Mouse (Mus musculus) T-helper 17 cell (primary cell): ENCODE results near the gene Gm40193.
"Not testable (repeated sequence)": the region's sequence is repeated elsewhere in the genome, so short reads cannot be mapped to it uniquely, and the experiment has no call there.

Experiments
- in situ Hi-C, 2 experiments: fragments of 300-600 bp; cut with MboI, MseI; formaldehyde crosslinking; loops; 1 replicate in 1 of 2; 2 replicates in 1 of 2; pipeline ENCODE4 v1.15.1; 2025; ENCODE audit warnings: high pct_unique_total_duplicates in 2 of 2

The Gm40193 gene

DNA sequence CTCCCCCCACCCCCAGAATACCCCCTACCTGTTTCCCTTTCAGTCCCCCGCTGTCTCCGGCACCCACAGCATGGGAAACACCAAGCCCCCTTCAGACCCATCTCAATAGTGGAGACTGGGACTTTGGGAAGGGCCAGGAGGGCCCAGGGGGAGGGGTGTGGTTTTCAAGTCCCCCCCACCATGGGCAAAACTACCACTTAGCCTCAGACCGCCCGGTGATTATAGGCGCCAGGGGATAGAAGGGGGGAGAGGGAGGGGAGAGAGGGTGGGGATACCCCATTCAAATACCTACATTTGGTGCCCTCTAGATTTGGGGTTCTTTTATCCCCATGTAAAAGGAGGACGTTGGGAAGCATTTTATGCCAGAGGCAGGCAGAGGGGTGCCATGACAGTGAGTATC, at the start of gene Gm40193:
TSS of gene Gm40193 (minus strand) at position 101 of the 400 bp plus-strand sequence.
- in situ Hi-C loops = no loop called here

DNA sequence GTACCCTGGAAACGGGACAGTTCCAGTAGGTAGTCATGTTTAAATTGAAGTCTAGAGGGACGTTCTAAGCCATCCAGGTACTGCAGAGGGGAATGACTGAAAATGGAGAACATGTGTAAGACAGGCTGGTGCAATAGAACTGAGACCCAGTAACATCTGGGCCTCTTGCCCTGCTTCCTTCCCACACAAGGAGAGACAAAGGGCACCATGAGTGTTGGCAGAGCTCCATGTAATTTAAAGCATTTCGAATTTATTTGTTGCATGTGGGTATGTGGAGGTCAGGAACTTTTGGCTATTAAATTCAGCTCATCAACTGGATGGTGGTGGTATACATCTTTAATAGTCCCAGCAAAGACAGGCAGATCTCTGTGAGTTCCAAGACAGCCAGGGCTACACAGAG, 49.5 kb upstream of the Gm40193 start:
- in situ Hi-C loops = no loop called here

DNA sequence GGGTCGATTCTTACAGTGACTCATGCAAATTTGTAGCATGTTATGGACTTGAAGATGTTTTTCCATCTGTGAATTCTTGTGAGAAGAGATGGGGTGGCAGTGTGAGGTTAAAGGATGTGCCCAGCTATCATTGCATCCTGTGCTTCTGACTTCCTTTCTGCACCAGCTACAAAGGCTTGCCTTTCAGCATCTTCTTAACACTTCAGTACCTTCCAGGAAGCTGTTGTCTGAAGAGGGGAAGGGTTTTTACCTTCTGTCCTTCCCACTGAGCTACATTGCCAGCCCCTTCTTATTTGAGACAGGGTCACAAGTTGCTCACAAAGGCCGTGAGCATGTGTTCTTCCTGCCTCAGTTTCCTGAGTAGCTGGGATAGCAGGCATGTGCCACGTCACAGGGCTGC, 48.2 kb upstream of the Gm40193 start:
- in situ Hi-C loops = no loop called here

DNA sequence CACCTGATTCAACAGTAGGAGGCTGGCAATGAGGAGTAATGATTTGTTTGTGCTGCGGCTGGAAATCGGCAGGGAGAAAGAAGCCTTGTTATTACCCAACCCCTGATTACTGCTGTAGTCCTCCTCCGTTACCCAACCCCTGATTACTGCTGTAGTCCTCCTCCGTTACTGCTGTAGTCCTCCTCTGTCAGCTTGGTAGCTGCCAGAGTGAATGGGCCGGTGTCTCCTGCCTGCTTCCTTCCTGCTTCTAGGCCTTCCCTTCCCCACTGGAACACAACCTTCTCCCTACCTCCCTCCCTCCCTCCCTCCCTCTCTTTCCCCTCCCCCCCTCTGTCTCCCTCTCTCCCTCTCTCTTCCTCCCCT, 47.6 kb upstream of the Gm40193 start:
- in situ Hi-C loops = no loop called here

DNA sequence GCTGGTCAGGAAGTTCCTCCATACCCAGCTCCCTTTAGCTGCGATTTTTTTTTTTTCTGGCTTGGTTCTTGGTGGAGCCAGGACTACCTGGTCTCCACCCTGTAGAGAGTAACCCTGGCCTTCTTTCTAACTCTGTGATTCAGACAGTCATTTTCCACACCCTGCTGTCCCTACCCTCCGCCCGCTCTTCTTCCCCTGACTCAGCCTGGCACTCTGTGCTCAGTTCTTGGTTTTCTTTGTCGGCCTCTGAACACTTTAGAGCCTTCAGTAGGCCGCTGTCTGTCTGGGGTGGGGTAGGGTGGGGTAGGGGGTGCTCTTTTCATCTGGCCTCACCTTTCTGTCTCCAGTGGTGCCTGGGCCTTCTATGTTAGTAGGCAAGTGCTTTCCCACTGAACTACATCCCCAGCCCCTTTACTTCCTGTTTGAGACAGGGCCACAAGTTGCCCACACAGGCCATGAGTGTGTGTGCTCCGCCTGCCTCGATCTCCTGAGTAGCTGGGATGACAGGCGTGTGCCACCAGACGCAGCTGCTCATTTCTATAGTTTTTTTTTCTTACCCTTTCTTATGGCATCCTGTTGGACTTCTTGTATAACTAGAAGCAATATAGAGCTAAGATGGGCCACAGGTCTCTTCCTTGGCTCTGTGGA, 47.1 kb upstream of the Gm40193 start:
- in situ Hi-C loops = no loop called here

DNA sequence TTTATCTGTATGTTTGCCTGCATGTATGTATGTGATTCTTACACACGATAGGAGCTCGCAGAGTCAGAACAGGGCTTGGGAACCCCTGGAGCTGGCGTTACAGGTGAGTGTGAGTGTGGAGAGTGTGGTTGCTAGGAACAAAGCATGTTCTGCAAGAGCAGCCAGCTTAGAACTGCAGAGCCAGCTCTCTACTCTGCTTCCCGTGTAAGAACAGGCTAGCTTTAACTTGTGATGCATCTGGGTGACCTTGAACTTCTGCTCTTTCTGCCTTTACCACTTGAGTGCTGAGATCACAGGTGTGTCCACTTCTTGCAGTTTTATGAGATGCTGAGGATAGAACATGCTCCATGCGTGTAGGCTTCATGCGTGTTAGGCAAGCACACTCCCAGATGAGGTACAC, 46.2 kb upstream of the Gm40193 start:
- in situ Hi-C loops = no loop called here

DNA sequence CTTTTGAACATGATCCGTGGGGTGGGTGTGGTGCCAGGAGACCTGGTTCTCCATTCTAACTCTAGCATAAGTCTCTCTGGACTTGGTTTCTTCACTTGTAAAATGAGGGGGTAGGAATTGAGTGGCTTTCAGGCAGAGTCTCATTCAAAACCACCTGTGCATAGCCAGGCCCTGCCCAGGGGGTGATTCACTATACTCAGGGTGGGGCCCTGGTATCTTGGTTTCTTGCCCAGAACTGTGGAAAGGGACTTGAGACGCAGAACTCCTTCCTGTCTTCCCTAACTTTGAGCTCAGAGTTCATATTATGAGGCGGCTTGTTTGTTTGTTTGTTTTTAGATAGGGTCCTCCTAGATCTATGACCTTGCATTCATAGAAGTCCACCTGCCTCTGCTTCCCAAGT, 44.5 kb upstream of the Gm40193 start:
- in situ Hi-C loops = no loop called here

DNA sequence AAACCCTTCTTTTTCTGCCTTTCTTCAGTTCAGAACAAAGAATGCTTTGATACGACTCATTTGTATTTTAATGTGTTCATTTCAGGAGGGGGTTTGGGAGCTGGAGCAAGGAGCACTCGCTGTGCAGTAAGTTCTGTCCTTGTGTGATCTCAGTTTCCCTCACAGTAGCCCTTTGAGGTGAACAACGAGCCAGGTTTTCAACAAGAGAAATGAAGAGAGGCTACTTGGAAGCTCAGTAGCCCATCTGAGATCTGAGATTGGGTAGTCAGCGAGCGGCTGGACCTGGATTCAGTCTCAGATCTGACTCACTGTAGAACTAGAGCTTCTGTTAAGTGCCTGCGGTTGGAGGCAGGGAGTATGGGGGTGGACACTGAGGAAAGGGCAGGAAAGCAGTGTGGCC, 41.1 kb upstream of the Gm40193 start:
- in situ Hi-C loops = no loop called here

DNA sequence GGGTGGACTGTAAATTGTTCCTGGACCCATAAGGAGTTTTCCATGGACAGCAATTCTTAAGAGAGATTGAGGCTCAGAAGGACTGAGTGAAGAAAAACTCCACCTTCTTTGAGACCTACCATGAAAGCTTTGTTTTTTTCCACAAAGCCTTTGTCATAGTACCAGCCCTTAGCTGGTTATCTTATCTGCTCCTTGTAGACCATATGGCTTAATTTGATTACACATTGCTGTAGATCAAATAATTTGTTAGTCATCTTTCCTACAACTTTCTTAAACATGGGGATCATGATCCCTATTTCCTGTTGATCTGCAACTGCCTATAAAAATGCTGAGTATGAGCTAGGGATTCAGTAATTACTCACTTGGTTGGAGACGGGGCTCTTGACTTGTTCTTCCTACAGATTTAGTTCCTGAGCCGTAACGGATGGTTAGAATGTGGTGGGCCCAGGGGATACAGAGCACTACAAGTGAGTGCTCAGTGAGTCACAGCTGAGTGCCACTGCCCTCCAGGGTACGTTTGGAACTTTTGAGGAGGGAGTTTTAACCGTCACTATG, 39.7 kb upstream of the Gm40193 start:
- in situ Hi-C loops = no loop called here

DNA sequence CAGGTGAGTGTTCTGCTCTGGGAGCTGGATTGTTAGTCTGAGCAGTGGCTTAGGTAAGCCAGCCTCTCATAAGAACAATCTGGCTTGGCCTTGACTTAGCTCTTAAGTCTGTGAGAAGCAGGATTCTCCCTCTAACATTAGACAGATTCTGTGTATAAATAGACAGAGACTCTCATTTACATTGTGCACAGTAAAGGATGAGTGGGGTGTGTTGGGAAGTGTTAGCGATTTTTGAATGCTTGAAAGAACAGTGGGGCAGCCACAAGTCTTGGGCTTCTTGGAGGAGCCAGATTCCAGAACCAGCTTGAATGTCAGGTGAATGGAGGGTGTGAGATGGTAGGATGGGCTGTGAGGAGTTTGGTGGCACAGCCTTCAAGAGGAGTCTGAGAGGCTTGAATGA, 38.9 kb upstream of the Gm40193 start:
- in situ Hi-C loops = no loop called here

DNA sequence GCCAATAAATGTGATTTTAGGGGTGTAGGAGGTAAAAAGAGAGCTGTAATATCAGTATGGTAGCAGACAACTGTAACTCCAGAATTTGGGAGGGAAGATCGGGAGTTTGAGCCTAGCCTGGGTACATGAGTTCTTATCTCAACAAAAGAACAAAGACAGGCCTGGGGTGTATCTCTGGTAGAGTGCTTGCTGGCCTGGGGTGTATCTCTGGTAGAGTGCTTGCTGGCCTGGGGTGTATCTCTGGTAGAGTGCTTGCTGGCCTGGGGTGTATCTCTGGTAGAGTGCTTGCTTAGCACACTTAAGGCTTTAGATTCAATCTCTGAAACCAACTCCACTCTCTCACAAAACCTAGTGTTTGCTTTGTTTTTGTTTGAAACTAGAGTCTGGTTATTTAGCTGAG, 37.9 kb upstream of the Gm40193 start:
- in situ Hi-C loops = not testable (repeated sequence)

DNA sequence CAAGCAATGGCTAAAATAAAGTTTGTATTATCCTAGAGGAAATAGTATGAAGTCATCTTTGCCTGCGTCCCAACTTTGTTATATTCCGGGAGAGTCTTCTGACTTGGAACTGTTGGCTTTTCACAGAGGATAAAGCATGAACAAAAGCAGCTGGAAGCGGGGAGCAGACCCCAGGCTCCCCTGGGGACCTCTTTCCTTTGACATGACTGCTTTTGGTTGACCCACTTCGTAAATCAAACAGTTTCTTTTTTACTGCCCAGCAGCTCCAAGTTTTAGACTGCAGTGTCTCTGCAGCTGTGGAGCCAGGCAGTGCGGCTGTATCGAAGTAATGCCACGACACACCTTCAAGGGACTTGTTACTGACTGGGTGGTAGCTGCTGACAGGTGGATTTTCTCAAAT, 33.8 kb upstream of the Gm40193 start:
- in situ Hi-C loops = no loop called here

DNA sequence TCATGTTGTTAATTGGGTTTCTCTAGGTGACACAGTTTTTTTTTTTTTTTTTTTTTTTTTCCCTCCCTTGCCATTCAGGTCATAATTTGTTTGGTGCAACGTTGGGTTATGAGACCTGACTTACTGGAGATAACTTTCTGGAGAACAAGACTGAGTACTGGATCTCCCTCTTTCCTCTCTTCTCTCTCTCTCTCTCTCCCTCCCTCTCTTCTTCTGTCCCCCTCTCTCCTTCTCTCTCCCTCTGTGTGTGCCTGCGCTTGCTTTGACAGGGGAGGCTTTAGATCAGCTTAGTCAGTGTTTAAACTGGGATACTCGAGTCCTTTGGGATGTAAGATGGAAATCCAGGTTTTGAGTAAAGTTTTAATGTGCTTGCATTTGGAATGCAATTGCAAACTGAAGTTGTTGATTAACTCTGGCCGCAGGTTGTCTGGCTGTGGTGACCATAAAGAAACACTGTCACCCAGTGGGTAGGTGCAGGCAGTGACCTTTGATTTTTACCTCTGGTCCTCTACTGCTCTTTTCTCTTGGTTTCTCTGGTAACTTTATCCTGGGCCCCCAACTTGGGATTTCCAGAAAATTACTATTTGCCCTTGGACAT, 31.6 kb upstream of the Gm40193 start:
- in situ Hi-C loops = no loop called here

DNA sequence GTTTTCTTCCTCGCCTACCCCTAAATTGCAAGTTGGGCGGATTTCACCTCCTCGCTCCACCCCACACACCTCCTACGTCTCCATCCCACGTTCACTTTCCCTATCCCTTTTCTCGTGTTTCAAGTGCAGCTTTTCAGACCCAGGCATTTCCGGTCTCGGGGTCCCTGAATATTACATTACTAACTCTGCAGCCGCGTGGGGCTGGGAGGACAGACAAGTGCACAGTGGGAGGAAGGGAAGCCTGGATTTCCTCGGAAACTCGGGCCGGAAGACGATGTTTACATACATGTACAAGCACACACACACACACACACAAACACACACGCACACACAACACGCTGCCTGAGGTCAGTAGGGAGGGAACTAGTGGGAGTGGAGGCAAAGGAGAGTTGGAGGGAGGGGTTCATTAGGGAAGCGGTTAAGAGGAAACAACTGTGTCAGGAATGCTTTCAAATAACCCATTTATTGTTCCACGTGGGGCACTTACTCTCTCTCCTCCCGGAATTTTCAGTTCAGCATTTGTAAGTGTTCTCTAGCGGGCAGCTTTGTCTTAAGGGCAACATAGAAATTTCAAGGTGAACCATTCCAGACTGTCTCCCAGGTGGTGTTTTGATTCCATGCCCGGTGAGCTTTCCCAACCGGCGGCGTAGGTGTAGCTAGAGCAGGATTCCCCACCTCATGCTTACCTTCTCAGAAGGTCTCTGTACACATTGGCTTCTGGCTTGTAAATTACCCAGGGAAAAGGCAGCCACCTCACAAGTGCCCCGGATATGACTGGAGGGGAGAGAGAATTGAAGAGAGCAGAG, 30.9 kb upstream of the Gm40193 start:
- in situ Hi-C loops = no loop called here

DNA sequence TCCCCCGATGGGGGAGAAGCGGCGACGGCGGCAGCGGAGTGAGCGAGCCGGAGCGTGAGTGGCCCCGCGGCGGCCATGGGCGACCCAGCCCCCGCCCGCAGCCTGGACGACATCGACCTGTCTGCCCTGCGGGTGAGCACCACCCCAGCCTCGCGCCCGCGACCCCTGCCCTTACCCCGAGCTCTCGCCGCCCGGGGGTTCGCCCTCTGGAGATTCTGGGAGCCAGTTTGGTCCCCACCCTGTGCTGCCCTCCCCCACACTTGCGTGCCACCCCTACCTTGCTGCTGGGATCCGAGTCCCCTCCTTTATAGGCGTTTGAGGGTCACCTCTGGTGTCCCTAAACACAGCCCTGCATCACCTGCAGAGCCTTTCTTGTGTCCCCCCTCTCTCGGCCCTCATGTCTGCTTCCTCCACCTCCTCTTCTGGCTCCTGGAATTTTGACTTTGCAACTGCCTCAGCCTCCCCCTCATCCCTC, 30.3 kb upstream of the Gm40193 start:
- in situ Hi-C loops = no loop called here

DNA sequence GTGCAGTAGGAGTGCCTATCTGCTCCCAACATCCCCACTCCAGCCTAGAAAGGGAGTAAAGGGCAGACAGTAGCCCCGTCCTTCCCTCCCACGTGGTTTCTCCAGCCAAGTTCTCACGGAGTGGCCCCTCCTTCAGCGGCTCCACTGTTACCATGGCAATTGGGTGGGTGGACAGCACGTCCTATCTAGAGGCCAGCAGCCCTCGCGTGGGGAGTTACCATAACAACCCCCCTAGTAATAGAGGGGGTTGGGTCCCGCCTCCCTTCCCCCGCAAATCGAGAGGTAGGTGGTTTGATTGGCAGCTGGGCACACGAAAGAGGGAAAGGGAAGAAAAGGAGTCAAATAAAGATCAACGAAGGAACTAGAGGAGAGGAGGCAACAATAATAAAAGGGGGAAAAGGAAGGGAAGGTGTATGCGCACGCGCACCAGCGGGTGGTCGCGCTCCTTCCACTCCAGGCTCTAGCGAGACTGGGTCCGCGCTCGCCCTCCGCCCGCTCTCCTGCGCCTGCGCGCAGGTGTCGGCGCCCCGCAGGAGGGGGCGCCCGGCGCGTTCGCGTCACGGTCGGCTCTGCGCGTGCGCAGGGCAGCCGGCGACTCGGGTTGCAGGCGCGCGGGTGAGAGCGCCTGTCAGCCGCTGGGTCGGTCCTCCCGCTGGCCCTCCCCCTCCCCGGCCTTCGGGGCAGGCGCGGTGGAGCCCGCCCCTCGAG, 29.7 kb upstream of the Gm40193 start, which contains the start of gene Mink1:
TSS of gene Mink1 (plus strand) at position 595 of the 708 bp plus-strand sequence.
- in situ Hi-C loops = no loop called here

DNA sequence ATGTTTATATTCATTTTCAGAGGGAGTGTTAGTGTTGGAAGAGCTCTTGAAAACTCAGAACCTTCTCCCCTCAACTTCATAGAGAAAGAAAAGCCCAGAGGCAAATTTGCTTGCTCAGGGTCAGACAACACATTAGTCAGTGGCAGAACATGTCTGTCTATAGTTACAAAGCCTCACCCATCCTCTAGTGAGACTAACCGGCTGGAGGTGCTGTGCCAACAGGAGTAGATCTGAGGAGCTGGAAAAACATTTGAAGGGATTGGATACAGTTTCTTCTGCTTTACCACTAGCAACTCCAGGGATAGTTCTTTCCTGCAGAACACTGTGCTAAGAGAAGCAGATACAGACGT, 29.2 kb upstream of the Gm40193 start:
- in situ Hi-C loops = no loop called here

DNA sequence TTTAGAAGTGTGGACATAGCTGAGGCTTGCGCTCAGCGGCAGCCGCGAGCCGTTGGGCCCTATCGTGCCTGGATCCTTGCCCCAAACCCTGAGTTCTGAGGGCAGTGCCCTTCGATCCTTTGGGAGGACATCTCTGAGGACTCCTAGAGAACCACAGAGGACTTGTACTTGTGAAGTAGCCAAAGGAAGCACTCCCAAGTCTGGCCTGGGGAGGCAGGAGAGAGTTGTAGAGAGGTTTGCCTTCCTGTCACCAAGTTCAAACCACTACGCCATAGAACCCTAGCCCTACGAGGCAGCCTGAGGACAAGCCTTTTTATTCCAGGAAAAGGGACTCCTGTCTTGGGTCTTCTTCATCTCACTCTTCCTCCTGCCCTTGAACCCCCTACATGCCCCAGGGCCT, 24.8 kb upstream of the Gm40193 start:
- in situ Hi-C loops = loop anchor here in 1 of 2 experiments (10.0 kb wide), 1 partner anchor 1647 kb away; the partner anchor contains the start of genes 4933427D14Rik, Gm43951 and Txndc17

DNA sequence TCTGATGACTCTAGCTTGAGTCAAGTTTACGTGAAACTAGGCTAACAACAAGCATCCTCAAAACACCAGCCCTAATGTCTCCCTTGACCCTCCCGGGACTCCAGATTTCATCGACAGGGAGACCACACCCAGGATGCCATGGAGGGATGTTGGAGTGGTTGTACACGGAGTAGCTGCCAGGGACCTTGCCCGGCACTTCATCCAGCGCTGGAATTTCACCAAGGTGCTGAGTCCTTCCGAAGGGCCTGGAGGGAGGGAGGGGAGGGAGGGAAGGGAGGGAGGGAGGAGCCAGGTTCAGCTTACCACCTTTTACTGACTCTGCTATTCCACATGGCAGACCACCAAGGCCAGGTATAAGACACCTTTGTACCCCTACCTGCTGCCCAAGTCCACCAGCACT, 21.2 kb upstream of the Gm40193 start:
- in situ Hi-C loops = loop anchor here in 1 of 2 experiments (10.0 kb wide), 1 partner anchor 1651 kb away; the partner anchor contains the start of genes 4933427D14Rik, Gm43951 and Txndc17

DNA sequence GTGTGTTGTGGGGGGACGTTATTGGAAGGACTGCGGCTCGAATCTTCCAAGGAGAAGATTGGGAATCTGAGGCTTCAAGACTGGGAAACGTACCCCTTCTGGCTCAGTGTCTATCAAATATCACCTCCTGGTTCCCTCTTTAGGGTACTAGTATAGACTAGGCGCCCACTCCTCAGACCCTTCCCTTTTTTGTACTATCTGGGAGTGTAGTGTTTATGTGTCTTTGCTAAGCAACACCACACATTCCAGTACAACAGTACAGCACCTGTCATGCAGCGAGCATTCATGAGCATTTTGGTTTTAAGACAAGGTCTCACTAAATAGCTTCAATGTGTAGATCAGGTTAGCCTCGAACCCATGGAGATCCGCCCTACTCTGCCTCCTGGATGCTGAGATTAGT, 18.8 kb upstream of the Gm40193 start:
- in situ Hi-C loops = loop anchor here in 1 of 2 experiments (10.0 kb wide), 1 partner anchor 1653 kb away; the partner anchor contains the start of genes 4933427D14Rik, Gm43951 and Txndc17

DNA sequence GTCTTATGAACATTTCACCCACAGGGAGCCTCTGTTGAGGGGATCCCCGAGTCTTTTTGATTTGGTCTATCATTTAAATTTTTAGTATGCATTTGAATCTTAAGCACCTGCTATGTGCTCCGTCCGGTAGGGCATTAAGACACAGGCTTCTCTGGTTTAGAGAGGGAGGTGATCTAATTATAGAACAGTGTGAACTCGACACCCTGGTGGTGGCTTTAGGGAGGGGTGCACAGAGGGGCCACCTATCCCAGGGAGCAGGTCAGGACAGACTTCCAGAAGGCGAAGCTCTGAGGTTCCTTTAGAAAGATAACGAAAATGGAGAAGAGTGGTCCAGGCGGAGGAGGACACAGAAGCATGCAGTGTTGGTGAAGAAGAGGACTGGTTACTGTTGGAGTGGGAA, 11.8 kb upstream of the Gm40193 start:
- in situ Hi-C loops = loop anchor here (5.0 kb wide), 2 partner anchors 63 to 68 kb away; no protein-coding TSS in a partner anchor
